ENCODE assay signal across 34 mouse cellular contexts in genomic region chr11:34086164-34086751, GRCm38 (mm10). TPM values are rescaled to one million over a fixed set of nuclear protein-coding genes. Genes with fewer than 3 reads are reported as not detected.
DNase-seq lines count a peak whose midpoint lies in the region; ATAC-seq and TF ChIP-seq lines count a peak whose summit lies in the region.
"Had no signal": no experiment of that assay in that cellular context is flagged by ENCODE, and none has a peak within 500 bp of the region (broad histone marks: within the 10 kb centered on the region; RNA-seq: fewer than 3 reads in every experiment).

No protein-coding gene starts in this region.

- H3K36me3 ChIP-seq in forebrain, embryonic 13.5 days (ENCODE audit: poor library complexity, severe bottlenecking) = no peaks in the 10 kb centered on the region
- no peaks in the 10 kb centered on the region for H3K36me3 ChIP-seq in forebrain, embryonic 11.5 days (ENCODE audit: control insufficient read depth, insufficient read depth, low read length)
- H3K36me3 ChIP-seq in liver, adult 2 months (ENCODE audit: control insufficient read depth, insufficient read depth, low read length) = no peaks in the 10 kb centered on the region
- H3K36me3 ChIP-seq in liver, postnatal 0 days (replicated peaks; ENCODE audit: insufficient read depth, low read length) = peaks cover 3% of the 10 kb centered on the region; the same call in 1 of the 2 replicates
- H3K36me3 ChIP-seq: embryonic facial prominence, embryonic 12.5 days; heart, embryonic 10.5 days; heart, embryonic 15.5 days; hindbrain, embryonic 12.5 days; limb, embryonic 12.5 days; midbrain, embryonic 10.5 days; midbrain, embryonic 15.5 days; neural tube, embryonic 15.5 days had no signal

- no peaks in the 10 kb centered on the region for H3K79me2 ChIP-seq in liver, adult 2 months (ENCODE audit: control insufficient read depth, insufficient read depth, low read length)

- TF ChIP-seq POLR2A in liver, adult 2 months (IDR thresholded peaks at IDR 0.05; ENCODE audit: extremely low read depth, insufficient read depth, low read length) = no peak
- no peak for TF ChIP-seq POLR2A in brain, embryonic 14.5 days (IDR thresholded peaks at IDR 0.05; ENCODE audit: borderline replicate concordance, extremely low read depth, insufficient read depth, insufficient read length, poor library complexity, severe bottlenecking)

- 0 out of 2 replicates have a peak, but pooled peaks cover under 1% of the 10 kb centered on the region for H3K4me1 ChIP-seq in forebrain, embryonic 13.5 days
- H3K4me1 ChIP-seq in forebrain, embryonic 11.5 days (replicated peaks; ENCODE audit: control insufficient read depth, insufficient read depth, low read length) = no peaks in the 10 kb centered on the region
- no peaks in the 10 kb centered on the region; the same call in 1 of the 2 replicates for H3K4me1 ChIP-seq in liver, adult 2 months (ENCODE audit: control insufficient read depth, insufficient read depth, low read length)
- H3K4me1 ChIP-seq in liver, postnatal 0 days (ENCODE audit: insufficient read depth) = no peaks in the 10 kb centered on the region
- H3K4me1 ChIP-seq: embryonic facial prominence, embryonic 12.5 days; heart, embryonic 10.5 days; heart, embryonic 15.5 days; hindbrain, embryonic 12.5 days; limb, embryonic 12.5 days; midbrain, embryonic 10.5 days; midbrain, embryonic 15.5 days; neural tube, embryonic 15.5 days had no signal

- TF ChIP-seq CTCF in liver, adult 2 months (IDR thresholded peaks at IDR 0.05; ENCODE audit: low read depth, low read length) = no peak
- TF ChIP-seq CTCF in liver, postnatal 0 days (IDR thresholded peaks at IDR 0.05; ENCODE audit: low read depth) = no peak
- TF ChIP-seq CTCF in brain, embryonic 14.5 days (IDR thresholded peaks at IDR 0.05; ENCODE audit: borderline replicate concordance, extremely low read depth, insufficient read depth, insufficient read length) = no peak

- no peak overlapping the region for H3K27ac ChIP-seq in forebrain, embryonic 13.5 days
- no peak overlapping the region for H3K27ac ChIP-seq in forebrain, embryonic 11.5 days (ENCODE audit: low read depth, low read length)
- H3K27ac ChIP-seq in liver, adult 2 months (replicated peaks; ENCODE audit: insufficient read depth, low read depth, low read length) = peak overlapping the region; percentile 58; the same call in 1 of the 2 replicates
- H3K27ac ChIP-seq in liver, postnatal 0 days (ENCODE audit: low read depth) = no peak overlapping the region
- H3K27ac ChIP-seq: embryonic facial prominence, embryonic 12.5 days; heart, embryonic 10.5 days; heart, embryonic 15.5 days; hindbrain, embryonic 12.5 days; hindbrain, postnatal 0 days; limb, embryonic 12.5 days; midbrain, embryonic 10.5 days; midbrain, embryonic 15.5 days; neural tube, embryonic 15.5 days had no signal

- no peaks in the 10 kb centered on the region for H3K9me3 ChIP-seq in forebrain, embryonic 13.5 days (replicated peaks)
- no peaks in the 10 kb centered on the region for H3K9me3 ChIP-seq in forebrain, embryonic 11.5 days (ENCODE audit: control insufficient read depth, low read length)
- H3K9me3 ChIP-seq in liver, postnatal 0 days (ENCODE audit: low read length) = no peaks in the 10 kb centered on the region
- H3K9me3 ChIP-seq: embryonic facial prominence, embryonic 12.5 days; heart, embryonic 10.5 days; heart, embryonic 15.5 days; hindbrain, embryonic 12.5 days; limb, embryonic 12.5 days; midbrain, embryonic 10.5 days; midbrain, embryonic 15.5 days; neural tube, embryonic 15.5 days had no signal

- no peak overlapping the region for H3K4me3 ChIP-seq in forebrain, embryonic 13.5 days
- H3K4me3 ChIP-seq in forebrain, embryonic 11.5 days (ENCODE audit: low read depth, low read length) = no peak overlapping the region
- H3K4me3 ChIP-seq in liver, adult 2 months (ENCODE audit: insufficient read depth, low read depth, low read length) = no peak overlapping the region
- H3K4me3 ChIP-seq in liver, postnatal 0 days (ENCODE audit: low read depth, low read length) = no peak overlapping the region
- H3K4me3 ChIP-seq: embryonic facial prominence, embryonic 12.5 days; heart, embryonic 10.5 days; heart, embryonic 15.5 days; hindbrain, embryonic 12.5 days; limb, embryonic 12.5 days; midbrain, embryonic 10.5 days; midbrain, embryonic 15.5 days; neural tube, embryonic 15.5 days had no signal

- 79% methylated on average over 8 of the region's 8 CpGs for WGBS in forebrain, embryonic 13.5 days
- 82% methylated on average over 8 of the region's 8 CpGs for WGBS in forebrain, embryonic 11.5 days
- WGBS in liver, adult 2 months = 58% methylated on average over 8 of the region's 8 CpGs
- 68% methylated on average over 8 of the region's 8 CpGs for WGBS in liver, postnatal 0 days (ENCODE audit: insufficient replicate concordance)

- H3K9ac ChIP-seq in forebrain, embryonic 13.5 days = no peak overlapping the region
- no peak overlapping the region for H3K9ac ChIP-seq in forebrain, embryonic 11.5 days (ENCODE audit: low read length)
- no peak overlapping the region for H3K9ac ChIP-seq in liver, adult 2 months (ENCODE audit: low read depth, low read length)
- no peak overlapping the region for H3K9ac ChIP-seq in liver, postnatal 0 days (replicated peaks)
- H3K9ac ChIP-seq: embryonic facial prominence, embryonic 12.5 days; heart, embryonic 15.5 days; hindbrain, embryonic 12.5 days; limb, embryonic 12.5 days; midbrain, embryonic 15.5 days; neural tube, embryonic 15.5 days had no signal

- no peak for DNase-seq in forebrain, embryonic 11.5 days (ENCODE audit: low spot score)
- peak; percentile 54 for DNase-seq in liver, adult 2 months (ENCODE audit: extremely low read depth, low read depth, low spot score)
- no peak for DNase-seq in liver, postnatal 0 days
- DNase-seq in brain, embryonic 14.5 days (ENCODE audit: low read depth) = peak; percentile 78
- DNase-seq in urinary bladder, postnatal 10 days (ENCODE audit: low spot score) = no peak
- DNase-seq: adrenal gland, postnatal 25 days; cerebellum, adult 9-10 months; embryo, embryonic 11 days; gastrocnemius, postnatal 10 days; heart, postnatal 36 days; kidney, adult 8-10 months; kidney, postnatal 10 days; layer of hippocampus, adult 9-11 months; retina, postnatal 1 day; right cerebral cortex, postnatal 14 days had no signal

- no peak for TF ChIP-seq EP300 in liver, postnatal 0 days (IDR thresholded peaks at IDR 0.05; ENCODE audit: low read depth)

- H3K4me2 ChIP-seq in forebrain, embryonic 13.5 days = no peak overlapping the region
- no peak overlapping the region for H3K4me2 ChIP-seq in forebrain, embryonic 11.5 days (ENCODE audit: low read depth, low read length, severe bottlenecking)
- H3K4me2 ChIP-seq in liver, postnatal 0 days (ENCODE audit: low read depth, low read length) = no peak overlapping the region
- H3K4me2 ChIP-seq: embryonic facial prominence, embryonic 12.5 days; heart, embryonic 15.5 days; hindbrain, embryonic 12.5 days; limb, embryonic 12.5 days; liver, embryonic 11.5 days; midbrain, embryonic 15.5 days; neural tube, embryonic 15.5 days had no signal

- H3K27me3 ChIP-seq in forebrain, embryonic 13.5 days = no peaks in the 10 kb centered on the region
- no peaks in the 10 kb centered on the region for H3K27me3 ChIP-seq in forebrain, embryonic 11.5 days (ENCODE audit: control insufficient read depth, insufficient read depth, low read length)
- no peaks in the 10 kb centered on the region for H3K27me3 ChIP-seq in liver, adult 2 months (ENCODE audit: control insufficient read depth, insufficient read depth, low read length)
- no peaks in the 10 kb centered on the region for H3K27me3 ChIP-seq in liver, postnatal 0 days (ENCODE audit: insufficient read depth, low read length)
- H3K27me3 ChIP-seq: embryonic facial prominence, embryonic 12.5 days; heart, embryonic 15.5 days; hindbrain, embryonic 12.5 days; limb, embryonic 12.5 days; midbrain, embryonic 15.5 days; neural tube, embryonic 15.5 days had no signal

- peak; percentile 66; the same call in 1 of the 2 replicates for ATAC-seq in forebrain, embryonic 13.5 days
- ATAC-seq in forebrain, embryonic 11.5 days (replicated peaks; ENCODE audit: low FRiP score) = no peak
- no peak for ATAC-seq in liver, postnatal 0 days
- ATAC-seq in erythroid progenitor cell, adult 5-6 weeks (replicated peaks; ENCODE audit: low FRiP score, poor library complexity, severe bottlenecking) = no peak
- ATAC-seq: hindbrain, postnatal 0 days; intestine, embryonic 16.5 days; midbrain, embryonic 15.5 days had no signal

RNA-seq across cellular contexts. Expression of gene 4930469K13Rik, which starts 12.1 kb away (rescaled TPM):
- not detected in 2 replicates for polyA plus RNA-seq in forebrain, embryonic 13.5 days (2015; fragmentation: Nextera tagmentation; extraction: Ambion mirVana)
- not detected in 2 replicates for polyA plus RNA-seq in forebrain, embryonic 11.5 days (2014; fragmentation: Nextera tagmentation; extraction: Ambion mirVana)
- not detected in 2 replicates for total RNA-seq in liver, adult 2 months (2014; rRNA removed)
- not detected in 2 replicates for polyA plus RNA-seq in liver, adult 2 months (2012; rRNA removed)
- polyA plus RNA-seq in liver, postnatal 0 days (2015; fragmentation: Nextera tagmentation; extraction: Ambion mirVana) = not detected in 2 replicates
- 0.26 TPM in 1 of 2 replicates, not detected in the other for polyA plus RNA-seq in brain, embryonic 14.5 days (2012; rRNA removed)
- not detected in 2 replicates for total RNA-seq in erythroid progenitor cell, adult 5-6 weeks (2015; ENCODE audit: low replicate concordance)
- not detected in 2 replicates for total RNA-seq in erythroid progenitor cell, adult 5-6 weeks (2017; ENCODE audit: low replicate concordance)
- total RNA-seq: adrenal gland, adult 18-20 months; adrenal gland, postnatal 25 days; gastrocnemius, postnatal 10 days; granulocyte monocyte progenitor cell, adult 5-6 weeks; heart, postnatal 36 days; left cerebral cortex, postnatal 10 days; megakaryocyte progenitor cell, adult 5-6 weeks had no signal
- polyA plus RNA-seq: embryonic facial prominence, embryonic 12.5 days; heart, embryonic 10.5 days; heart, embryonic 15.5 days; limb, embryonic 12.5 days; liver, embryonic 11.5 days; liver, embryonic 16.5 days; midbrain, embryonic 10.5 days; midbrain, embryonic 15.5 days; small intestine, adult 2 months had no signal

RNA-seq across cellular contexts. Expression of gene Lcp2, which starts 39.5 kb away (rescaled TPM):
- polyA plus RNA-seq in forebrain, embryonic 13.5 days (2015; fragmentation: Nextera tagmentation; extraction: Ambion mirVana) = 0.96 and 1.4 TPM in 2 replicates
- 2.0 and 2.3 TPM in 2 replicates for polyA plus RNA-seq in forebrain, embryonic 11.5 days (2014; fragmentation: Nextera tagmentation; extraction: Ambion mirVana)
- total RNA-seq in liver, adult 2 months (2014; rRNA removed) = 2.9 and 7.3 TPM in 2 replicates
- polyA plus RNA-seq in liver, adult 2 months (2012; rRNA removed) = 1.1 and 2.3 TPM in 2 replicates
- polyA plus RNA-seq in liver, postnatal 0 days (2015; fragmentation: Nextera tagmentation; extraction: Ambion mirVana) = 9.8 and 12.3 TPM in 2 replicates
- 1.5 and 2.1 TPM in 2 replicates for polyA plus RNA-seq in brain, embryonic 14.5 days (2012; rRNA removed)
- total RNA-seq in erythroid progenitor cell, adult 5-6 weeks (2015; ENCODE audit: low replicate concordance) = 40.0 and 41.9 TPM in 2 replicates
- total RNA-seq in erythroid progenitor cell, adult 5-6 weeks (2017; ENCODE audit: low replicate concordance) = 8.9 and 16.0 TPM in 2 replicates

Comparison
In these comparisons a context has a peak if more than half of its experiments do, and no peak if none do; other contexts are left out.
1. DNase-seq: peak in liver, adult 2 months (single experiment) and brain, embryonic 14.5 days (single experiment); none in forebrain, embryonic 11.5 days (single experiment), liver, postnatal 0 days (single experiment) and urinary bladder, postnatal 10 days (single experiment).